Mouse (Mus musculus) brain, adult 2 months (tissue): Measurements from ENCODE around the gene Pigx.

Source experiments
- DNase-seq: peaks from one replicate; pipeline ENCODE4 v3.0.0; 2011; ENCODE audit warnings: low read depth, low spot score

The Pigx gene

GRCm38 (mm10) chr16:32099638-32100150 lies at the start of gene Pigx, which contains the start of gene Cep19:
Gene Pigx, minus strand, starts transcription at chr16:32099740.
Gene Cep19, plus strand, starts transcription at chr16:32099800.
- DNase-seq, result peak; percentile 92

GRCm38 (mm10) chr16:32147589-32148207 lies 48.2 kb upstream of the Pigx start:
- peak; percentile 50 for DNase-seq

GRCm38 (mm10) chr16:32144592-32144991 lies 45.1 kb upstream of the Pigx start:
- no peak for DNase-seq

- DNase-seq, result no peak
Observed at GRCm38 (mm10) chr16:32143766-32144165, 44.2 kb upstream of the Pigx start.

GRCm38 (mm10) chr16:32138954-32139353 lies 39.4 kb upstream of the Pigx start:
- peak; percentile 76 for DNase-seq

- no peak for DNase-seq
Observed at GRCm38 (mm10) chr16:32135842-32136357, 36.4 kb upstream of the Pigx start.

- no peak for DNase-seq
Observed at GRCm38 (mm10) chr16:32133148-32133547, 33.6 kb upstream of the Pigx start.

- peak; percentile 40 for DNase-seq
Observed at GRCm38 (mm10) chr16:32130190-32130826, 30.8 kb upstream of the Pigx start.

- DNase-seq, result no peak
Observed at GRCm38 (mm10) chr16:32129449-32130189, 30.1 kb upstream of the Pigx start.

GRCm38 (mm10) chr16:32127046-32127445 lies 27.5 kb upstream of the Pigx start:
- no peak for DNase-seq

GRCm38 (mm10) chr16:32125364-32125763 lies 25.8 kb upstream of the Pigx start:
- DNase-seq, result no peak

GRCm38 (mm10) chr16:32124444-32125335 lies 25.1 kb upstream of the Pigx start:
- DNase-seq, result no peak

GRCm38 (mm10) chr16:32124020-32124419 lies 24.5 kb upstream of the Pigx start:
- DNase-seq, result no peak

- DNase-seq, result no peak
Observed at GRCm38 (mm10) chr16:32120454-32120853, 20.9 kb upstream of the Pigx start.

- no peak for DNase-seq
Observed at GRCm38 (mm10) chr16:32116186-32116585, 16.6 kb upstream of the Pigx start.

GRCm38 (mm10) chr16:32115781-32116180 lies 16.2 kb upstream of the Pigx start:
- no peak for DNase-seq

GRCm38 (mm10) chr16:32114968-32115695 lies 15.6 kb upstream of the Pigx start:
- peak; percentile 76 for DNase-seq

- DNase-seq, result no peak
Observed at GRCm38 (mm10) chr16:32114406-32114805, 14.9 kb upstream of the Pigx start.

- peak; percentile 68 for DNase-seq
Observed at GRCm38 (mm10) chr16:32113541-32114218, 14.1 kb upstream of the Pigx start.
